Mouse (Mus musculus): ENCODE results near the gene Sugp2. TPM values are rescaled to one million over a fixed set of nuclear protein-coding genes. Genes with fewer than 3 reads are reported as not detected.

Sugp2 gene
- polyA plus RNA-seq, 1 experiment = 47.2 TPM

DNA sequence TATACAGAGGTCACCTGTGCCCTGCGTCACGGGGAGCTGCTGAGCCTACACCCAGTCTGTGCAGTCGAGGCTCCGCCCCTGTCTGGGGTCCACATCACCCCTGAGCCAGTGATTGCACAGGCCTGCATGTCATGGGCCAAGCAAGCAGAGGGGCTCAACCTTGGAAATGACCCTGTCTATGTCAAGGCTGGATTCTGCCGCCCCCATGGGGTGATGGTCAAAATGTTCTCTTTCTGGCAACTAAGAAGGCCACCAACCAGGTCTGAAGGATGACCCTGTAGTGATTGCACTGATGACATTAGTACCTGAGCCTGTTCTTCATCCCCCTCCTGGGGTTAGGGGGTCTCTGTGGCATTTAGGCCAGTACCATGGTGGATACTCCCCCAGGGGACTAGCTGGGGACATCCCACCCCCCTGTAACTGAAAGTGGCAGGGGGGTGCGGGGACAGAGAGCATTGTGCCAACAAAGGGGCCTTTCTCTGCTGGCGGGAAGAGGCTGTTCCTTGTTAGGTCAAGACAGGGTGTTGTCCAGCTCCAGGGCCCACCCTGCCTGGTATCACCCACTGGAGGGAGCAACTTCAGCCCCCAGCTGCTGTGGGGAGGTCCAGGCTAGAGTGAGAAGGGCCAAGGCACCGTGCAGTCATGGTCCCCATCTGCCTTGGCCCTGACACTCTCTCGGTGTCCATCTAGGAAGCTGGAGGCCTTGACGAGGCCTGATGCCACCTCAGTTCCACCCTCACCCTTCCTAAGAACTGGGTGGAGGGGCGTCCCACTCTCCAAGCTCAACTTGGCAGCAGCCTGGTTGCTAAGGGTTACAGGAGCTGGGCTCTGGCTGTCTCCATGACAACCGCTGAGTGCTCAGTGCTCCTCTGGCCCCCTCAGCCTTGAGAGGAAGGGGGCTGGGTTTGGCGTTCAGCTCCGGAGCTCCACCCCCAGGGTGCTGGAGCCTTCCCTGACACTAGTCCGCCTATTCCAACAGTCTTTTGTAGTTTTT is 82.8 kb downstream of the Sugp2 start:
- Histone ChIP-seq H3K27me3 (ENCODE audit: control insufficient read depth, insufficient read depth, low read length, poor library complexity, severe bottlenecking) (no peaks in the 10 kb centered on the region), H3K9ac (ENCODE audit: low read depth, poor library complexity, severe bottlenecking) (peak overlapping the region; percentile 73), H3K4me3 (ENCODE audit: low read depth, low read length) (peak overlapping the region; percentile 87), H3K27ac (ENCODE audit: insufficient read depth, low read length) (no peak overlapping the region), H3K36me3 (ENCODE audit: control insufficient read depth, insufficient read depth, low read length, poor library complexity, severe bottlenecking) (0 out of 2 replicates have a peak, but pooled peaks cover 6% of the 10 kb centered on the region), H3K4me1 (ENCODE audit: control insufficient read depth, insufficient read depth, low read length) (no peaks in the 10 kb centered on the region), H3K9me3 (replicated peaks; ENCODE audit: control insufficient read depth, insufficient read depth, low read length, poor library complexity, severe bottlenecking) (no peaks in the 10 kb centered on the region)
- TF ChIP-seq POLR2A (IDR thresholded peaks at IDR 0.05; ENCODE audit: insufficient read depth, low read length) (no peak), CTCF (IDR thresholded peaks at IDR 0.05; ENCODE audit: low read depth, low read length) (no peak), EP300 (IDR thresholded peaks at IDR 0.05; ENCODE audit: insufficient read depth, low read depth, low read length) (no peak)

DNA sequence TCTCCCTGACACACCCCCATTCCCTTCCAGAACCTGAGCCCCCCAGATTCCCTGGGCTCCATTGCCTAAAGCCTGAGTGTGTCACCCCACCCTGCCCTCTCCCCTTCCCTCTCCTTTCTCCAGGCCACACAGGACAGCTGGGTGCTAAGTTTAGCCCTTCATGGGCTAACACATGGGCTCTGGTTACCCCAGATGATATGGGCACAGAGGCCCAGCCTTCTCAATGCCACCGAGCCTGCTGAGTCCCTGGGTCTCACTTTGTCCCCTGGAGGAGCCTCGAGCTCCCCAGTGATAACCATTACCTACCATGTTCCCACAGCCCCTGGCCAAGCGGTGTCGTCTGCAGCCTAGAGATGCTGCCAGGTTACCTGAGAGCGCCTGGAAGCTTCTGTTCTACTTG is 83.8 kb downstream of the Sugp2 start:
- Histone ChIP-seq H3K36me3 (ENCODE audit: control insufficient read depth, insufficient read depth, low read length, poor library complexity, severe bottlenecking) (0 out of 2 replicates have a peak, but pooled peaks cover 2% of the 10 kb centered on the region), H3K9me3 (replicated peaks; ENCODE audit: control insufficient read depth, insufficient read depth, low read length, poor library complexity, severe bottlenecking) (no peaks in the 10 kb centered on the region), H3K4me1 (ENCODE audit: control insufficient read depth, insufficient read depth, low read length) (no peaks in the 10 kb centered on the region), H3K9ac (ENCODE audit: low read depth, poor library complexity, severe bottlenecking) (no peak overlapping the region), H3K27me3 (ENCODE audit: control insufficient read depth, insufficient read depth, low read length, poor library complexity, severe bottlenecking) (no peaks in the 10 kb centered on the region), H3K27ac (ENCODE audit: insufficient read depth, low read length) (no peak overlapping the region), H3K4me3 (ENCODE audit: low read depth, low read length) (no peak overlapping the region)
- TF ChIP-seq EP300 (IDR thresholded peaks at IDR 0.05; ENCODE audit: insufficient read depth, low read depth, low read length) (no peak), CTCF (IDR thresholded peaks at IDR 0.05; ENCODE audit: low read depth, low read length) (no peak), POLR2A (IDR thresholded peaks at IDR 0.05; ENCODE audit: insufficient read depth, low read length) (no peak)

DNA sequence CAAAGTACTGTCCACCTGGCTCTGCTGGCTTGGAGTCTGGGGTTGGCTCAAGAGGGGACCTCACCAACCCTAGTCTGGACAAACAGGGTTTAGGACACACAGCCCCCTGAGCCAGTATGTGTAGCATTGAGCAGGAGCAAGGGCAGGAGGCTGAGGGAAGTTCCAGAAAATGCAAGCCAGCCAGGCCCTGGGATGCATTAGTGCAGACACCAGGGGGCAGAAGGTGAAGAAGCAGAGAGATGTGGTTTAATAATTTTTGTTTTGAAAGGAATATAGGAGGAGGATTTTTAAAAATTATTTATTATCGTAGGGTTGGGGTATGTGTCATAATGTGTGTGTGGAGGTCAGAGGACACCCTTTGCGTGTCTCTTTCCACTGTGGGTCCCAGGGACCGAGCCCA is 89.7 kb downstream of the Sugp2 start:
- H3K36me3 ChIP-seq (ENCODE audit: control insufficient read depth, insufficient read depth, low read length, poor library complexity, severe bottlenecking) = no peaks in the 10 kb centered on the region
- H3K27ac ChIP-seq (ENCODE audit: insufficient read depth, low read length) = no peak overlapping the region
- no peak overlapping the region for H3K9ac ChIP-seq (ENCODE audit: low read depth, poor library complexity, severe bottlenecking)
- H3K9me3 ChIP-seq (replicated peaks; ENCODE audit: control insufficient read depth, insufficient read depth, low read length, poor library complexity, severe bottlenecking) = no peaks in the 10 kb centered on the region
- no peak overlapping the region for H3K4me3 ChIP-seq (ENCODE audit: low read depth, low read length)
- H3K4me1 ChIP-seq (ENCODE audit: control insufficient read depth, insufficient read depth, low read length) = no peaks in the 10 kb centered on the region
- H3K27me3 ChIP-seq (ENCODE audit: control insufficient read depth, insufficient read depth, low read length, poor library complexity, severe bottlenecking) = no peaks in the 10 kb centered on the region
- TF ChIP-seq POLR2A (IDR thresholded peaks at IDR 0.05; ENCODE audit: insufficient read depth, low read length) = no peak
- TF ChIP-seq EP300 (IDR thresholded peaks at IDR 0.05; ENCODE audit: insufficient read depth, low read depth, low read length) = no peak
- TF ChIP-seq CTCF (IDR thresholded peaks at IDR 0.05; ENCODE audit: low read depth, low read length) = no peak

DNA sequence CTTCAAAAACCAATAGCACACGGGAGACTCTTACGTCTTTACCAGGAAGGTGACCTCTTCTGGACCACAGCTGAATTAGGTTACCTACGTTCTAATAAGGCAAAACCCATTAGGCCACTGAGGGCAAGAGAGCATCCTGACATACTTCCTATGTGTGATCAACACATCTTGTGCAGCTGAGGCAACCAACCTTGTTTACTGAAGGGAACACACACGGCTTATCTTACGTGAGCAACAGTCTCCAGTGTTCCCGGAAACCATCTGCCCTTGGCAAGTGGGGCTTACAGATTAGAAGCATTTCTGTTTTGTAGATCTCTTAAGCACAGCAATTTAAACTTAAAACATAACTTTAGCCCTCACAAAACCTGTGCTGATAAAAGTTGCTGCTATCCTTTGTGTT is 93.5 kb downstream of the Sugp2 start:
- Histone ChIP-seq H3K27me3 (ENCODE audit: control insufficient read depth, insufficient read depth, low read length, poor library complexity, severe bottlenecking) (no peaks in the 10 kb centered on the region), H3K4me3 (ENCODE audit: low read depth, low read length) (no peak overlapping the region), H3K9ac (ENCODE audit: low read depth, poor library complexity, severe bottlenecking) (no peak overlapping the region), H3K9me3 (replicated peaks; ENCODE audit: control insufficient read depth, insufficient read depth, low read length, poor library complexity, severe bottlenecking) (no peaks in the 10 kb centered on the region), H3K36me3 (ENCODE audit: control insufficient read depth, insufficient read depth, low read length, poor library complexity, severe bottlenecking) (no peaks in the 10 kb centered on the region), H3K4me1 (ENCODE audit: control insufficient read depth, insufficient read depth, low read length) (peaks cover 2% of the 10 kb centered on the region), H3K27ac (ENCODE audit: insufficient read depth, low read length) (no peak overlapping the region)
- TF ChIP-seq CTCF (IDR thresholded peaks at IDR 0.05; ENCODE audit: low read depth, low read length) = no peak
- TF ChIP-seq EP300 (IDR thresholded peaks at IDR 0.05; ENCODE audit: insufficient read depth, low read depth, low read length) = no peak
- TF ChIP-seq POLR2A (IDR thresholded peaks at IDR 0.05; ENCODE audit: insufficient read depth, low read length) = no peak

DNA sequence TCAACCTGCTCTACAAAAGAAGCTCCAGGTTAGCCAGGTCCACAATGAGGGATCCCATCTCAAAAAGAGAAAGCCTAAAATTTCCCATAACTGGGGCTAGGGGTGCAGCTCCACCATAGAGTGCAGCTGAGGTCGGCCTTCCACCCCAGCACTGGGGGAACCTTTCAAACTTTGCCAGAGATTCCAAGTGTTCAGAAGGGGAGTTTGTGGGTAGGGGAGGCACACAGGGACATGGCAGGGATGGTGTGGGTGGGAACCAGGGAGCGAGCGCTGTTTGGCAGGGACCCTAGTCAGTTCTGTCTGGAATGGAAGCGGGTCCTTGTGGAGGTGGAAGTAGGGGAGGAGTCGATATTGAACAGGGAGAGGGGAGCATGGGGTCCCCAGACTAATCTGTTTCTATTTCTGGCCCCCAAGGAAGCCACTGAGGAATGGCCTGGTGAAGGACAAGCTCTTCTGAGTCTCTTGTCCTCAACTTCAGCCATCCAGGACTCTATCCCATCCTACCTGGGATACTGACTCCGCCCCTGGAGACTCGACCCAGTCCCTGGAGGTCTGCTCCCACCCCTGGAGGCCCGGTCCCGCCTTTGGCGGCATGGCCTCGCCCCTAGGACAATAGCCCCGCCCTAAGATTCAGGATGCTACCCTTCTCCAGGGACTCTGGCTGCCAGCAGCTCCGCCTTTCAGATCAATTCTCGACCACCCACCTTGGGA is 95.3 kb downstream of the Sugp2 start, which contains the start of gene Gdf1:
Gdf1 (plus strand) TSS at position 694 of the 711 bp plus-strand sequence.
- no peaks in the 10 kb centered on the region for H3K9me3 ChIP-seq (replicated peaks; ENCODE audit: control insufficient read depth, insufficient read depth, low read length, poor library complexity, severe bottlenecking)
- H3K27me3 ChIP-seq (ENCODE audit: control insufficient read depth, insufficient read depth, low read length, poor library complexity, severe bottlenecking) = no peaks in the 10 kb centered on the region
- peak within 1 kb of the TSS; percentile 55 for H3K9ac ChIP-seq (ENCODE audit: low read depth, poor library complexity, severe bottlenecking)
- peaks cover 2% of the 10 kb centered on the region for H3K4me1 ChIP-seq (ENCODE audit: control insufficient read depth, insufficient read depth, low read length)
- peaks cover 14% of the 10 kb centered on the region for H3K36me3 ChIP-seq (ENCODE audit: control insufficient read depth, insufficient read depth, low read length, poor library complexity, severe bottlenecking)
- no peak for TF ChIP-seq CTCF (IDR thresholded peaks at IDR 0.05; ENCODE audit: low read depth, low read length)
- no peak for TF ChIP-seq EP300 (IDR thresholded peaks at IDR 0.05; ENCODE audit: insufficient read depth, low read depth, low read length)
- no peak for TF ChIP-seq POLR2A (IDR thresholded peaks at IDR 0.05; ENCODE audit: insufficient read depth, low read length)
- H3K4me3 ChIP-seq (ENCODE audit: low read depth, low read length) = peak within 1 kb of the TSS; percentile 32
- no peak within 1 kb of the TSS for H3K27ac ChIP-seq (ENCODE audit: insufficient read depth, low read length)

Other genes starting within 250 kb of the Sugp2 start
- 155 TPM in 2 replicates for gene Gatad2a, start 237.8 kb upstream of the Sugp2 start, polyA plus RNA-seq (2011; ENCODE audit: insufficient read depth, insufficient read length, low read depth, missing spikeins)
- gene Mau2, start 191.5 kb upstream of the Sugp2 start, polyA plus RNA-seq (2011; ENCODE audit: insufficient read depth, insufficient read length, low read depth, missing spikeins) = 40.2 and 41.0 TPM in 2 replicates
- 36.5 and 37.3 TPM in 2 replicates for gene Sugp1, start 191.4 kb upstream of the Sugp2 start, polyA plus RNA-seq (2011; ENCODE audit: insufficient read depth, insufficient read length, low read depth, missing spikeins)
- 0.99 and 1.4 TPM in 2 replicates for gene Tm6sf2, start 161.3 kb upstream of the Sugp2 start, polyA plus RNA-seq (2011; ENCODE audit: insufficient read depth, insufficient read length, low read depth, missing spikeins)
- gene Hapln4, start 150.8 kb upstream of the Sugp2 start, polyA plus RNA-seq (2011; ENCODE audit: insufficient read depth, insufficient read length, low read depth, missing spikeins) = 2.2 TPM in 2 replicates
- gene Ncan, start 113.4 kb upstream of the Sugp2 start, polyA plus RNA-seq (2011; ENCODE audit: insufficient read depth, insufficient read length, low read depth, missing spikeins) = 1.4 and 1.6 TPM in 2 replicates
- gene Nr2c2ap, start 102.9 kb upstream of the Sugp2 start, polyA plus RNA-seq (2011; ENCODE audit: insufficient read depth, insufficient read length, low read depth, missing spikeins) = 38.0 and 42.7 TPM in 2 replicates
- gene Rfxank, start 95.1 kb upstream of the Sugp2 start, polyA plus RNA-seq (2011; ENCODE audit: insufficient read depth, insufficient read length, low read depth, missing spikeins) = 7.9 and 8.2 TPM in 2 replicates
- 24.1 and 28.3 TPM in 2 replicates for gene Borcs8, start 94.7 kb upstream of the Sugp2 start, polyA plus RNA-seq (2011; ENCODE audit: insufficient read depth, insufficient read length, low read depth, missing spikeins)
- gene Mef2b, start 94.5 kb upstream of the Sugp2 start, polyA plus RNA-seq (2011; ENCODE audit: insufficient read depth, insufficient read length, low read depth, missing spikeins) = 4.4 and 5.8 TPM in 2 replicates
- 36.5 and 43.1 TPM in 2 replicates for gene Tmem161a, start 61.9 kb upstream of the Sugp2 start, polyA plus RNA-seq (2011; ENCODE audit: insufficient read depth, insufficient read length, low read depth, missing spikeins)
- 7.8 and 9.3 TPM in 2 replicates for gene Slc25a42, start 21.9 kb upstream of the Sugp2 start, polyA plus RNA-seq (2011; ENCODE audit: insufficient read depth, insufficient read length, low read depth, missing spikeins)
- gene Armc6, start 240 bp downstream of the Sugp2 start, polyA plus RNA-seq (2011; ENCODE audit: insufficient read depth, insufficient read length, low read depth, missing spikeins) = 5.7 and 11.8 TPM in 2 replicates
- gene Homer3, start 48.6 kb downstream of the Sugp2 start, polyA plus RNA-seq (2011; ENCODE audit: insufficient read depth, insufficient read length, low read depth, missing spikeins) = 37.9 and 40.0 TPM in 2 replicates
- 45.3 and 50.5 TPM in 2 replicates for gene Ddx49, start 68.3 kb downstream of the Sugp2 start, polyA plus RNA-seq (2011; ENCODE audit: insufficient read depth, insufficient read length, low read depth, missing spikeins)
- 115 and 117 TPM in 2 replicates for gene Cope, start 68.3 kb downstream of the Sugp2 start, polyA plus RNA-seq (2011; ENCODE audit: insufficient read depth, insufficient read length, low read depth, missing spikeins)
- 3.4 and 3.8 TPM in 2 replicates for gene Cers1, start 81.5 kb downstream of the Sugp2 start, polyA plus RNA-seq (2011; ENCODE audit: insufficient read depth, insufficient read length, low read depth, missing spikeins)
- gene Gdf1, start 95.6 kb downstream of the Sugp2 start, polyA plus RNA-seq (2011; ENCODE audit: insufficient read depth, insufficient read length, low read depth, missing spikeins) = 1.0 TPM in 1 of 2 replicates, not detected in the other
- 46.3 and 50.1 TPM in 2 replicates for gene Upf1, start 119.1 kb downstream of the Sugp2 start, polyA plus RNA-seq (2011; ENCODE audit: insufficient read depth, insufficient read length, low read depth, missing spikeins)
- 1.4 and 2.0 TPM in 2 replicates for gene Comp, start 139.3 kb downstream of the Sugp2 start, polyA plus RNA-seq (2011; ENCODE audit: insufficient read depth, insufficient read length, low read depth, missing spikeins)
- 7.7 and 9.6 TPM in 2 replicates for gene Crtc1, start 205.4 kb downstream of the Sugp2 start, polyA plus RNA-seq (2011; ENCODE audit: insufficient read depth, insufficient read length, low read depth, missing spikeins)
- 27.4 and 33.7 TPM in 2 replicates for gene Klhl26, start 242.7 kb downstream of the Sugp2 start, polyA plus RNA-seq (2011; ENCODE audit: insufficient read depth, insufficient read length, low read depth, missing spikeins)

All from ES-Bruce4 (cell line).